Mouse (Mus musculus) MEL-GATA-1-ER (cell line): ENCODE results near the gene Krtap7-1.

Source experiments
- DNase-seq: peaks from one replicate; pipeline ENCODE4 v3.0.0-alpha.2; 2012; ENCODE audit warnings: low read depth; ENCODE audit errors: extremely low read depth

Krtap7-1 gene

DNA sequence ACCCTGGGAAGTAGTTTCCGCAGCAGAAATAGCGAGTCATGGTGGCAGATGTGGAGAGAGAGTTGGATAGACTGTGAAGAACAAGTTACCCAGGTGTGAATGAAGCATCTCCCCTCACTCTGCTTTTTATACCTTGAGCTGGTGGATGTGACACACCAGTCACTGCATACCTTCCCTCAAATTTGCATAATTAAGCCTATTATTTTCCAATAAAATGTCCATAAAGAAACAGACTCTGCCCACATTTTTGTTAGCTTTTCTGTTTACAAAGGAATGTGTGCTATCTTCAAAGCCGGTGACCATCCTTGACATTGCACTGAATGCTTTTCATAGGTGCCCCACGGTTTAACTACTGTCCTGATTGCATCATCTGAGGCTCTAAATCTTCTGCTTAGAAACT is at the start of gene Krtap7-1:
Gene Krtap7-1 (minus strand): TSS at position 101 of the 400 bp plus-strand sequence.
- no peak for DNase-seq

GRCm38 (mm10) chr16:89550298-89550697 is 42.2 kb upstream of the Krtap7-1 start:
- no peak for DNase-seq

- no peak for DNase-seq
Measured at GRCm38 (mm10) chr16:89538031-89538484, 29.9 kb upstream of the Krtap7-1 start.

GRCm38 (mm10) chr16:89537349-89537748 is 29.2 kb upstream of the Krtap7-1 start:
- no peak for DNase-seq

GRCm38 (mm10) chr16:89530547-89530946 is 22.4 kb upstream of the Krtap7-1 start:
- DNase-seq, result no peak

- DNase-seq, result no peak
Measured at GRCm38 (mm10) chr16:89529846-89530245, 21.7 kb upstream of the Krtap7-1 start.

- no peak for DNase-seq
Measured at GRCm38 (mm10) chr16:89528380-89528779, 20.3 kb upstream of the Krtap7-1 start.

GRCm38 (mm10) chr16:89520996-89521395 is 12.9 kb upstream of the Krtap7-1 start:
- no peak for DNase-seq

DNA sequence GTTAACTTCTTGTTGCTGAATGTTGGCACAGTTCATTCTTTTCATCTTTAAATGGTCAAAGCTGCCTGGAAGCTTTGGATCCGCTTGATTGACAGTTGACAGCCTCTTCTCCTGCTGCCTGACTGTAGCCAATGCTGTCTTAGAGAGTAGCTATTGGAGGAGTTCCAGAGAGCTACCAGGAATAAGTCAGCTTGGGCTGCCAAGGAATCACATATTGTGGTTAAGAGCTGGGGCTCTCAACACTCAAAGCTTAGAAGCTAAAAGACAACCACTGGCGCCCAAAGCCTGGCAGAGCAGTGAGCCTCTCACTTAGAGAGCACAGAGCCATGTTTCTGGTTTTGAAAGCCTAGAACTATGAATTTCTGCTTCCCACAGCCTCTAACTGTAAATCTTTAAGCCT is 12.4 kb upstream of the Krtap7-1 start:
- DNase-seq, result no peak

GRCm38 (mm10) chr16:89520091-89520490 is 12.0 kb upstream of the Krtap7-1 start:
- DNase-seq, result no peak

- no peak for DNase-seq
Measured at GRCm38 (mm10) chr16:89517635-89518034, 9.5 kb upstream of the Krtap7-1 start.

- no peak for DNase-seq
Measured at GRCm38 (mm10) chr16:89513431-89513830, 5.3 kb upstream of the Krtap7-1 start.

DNA sequence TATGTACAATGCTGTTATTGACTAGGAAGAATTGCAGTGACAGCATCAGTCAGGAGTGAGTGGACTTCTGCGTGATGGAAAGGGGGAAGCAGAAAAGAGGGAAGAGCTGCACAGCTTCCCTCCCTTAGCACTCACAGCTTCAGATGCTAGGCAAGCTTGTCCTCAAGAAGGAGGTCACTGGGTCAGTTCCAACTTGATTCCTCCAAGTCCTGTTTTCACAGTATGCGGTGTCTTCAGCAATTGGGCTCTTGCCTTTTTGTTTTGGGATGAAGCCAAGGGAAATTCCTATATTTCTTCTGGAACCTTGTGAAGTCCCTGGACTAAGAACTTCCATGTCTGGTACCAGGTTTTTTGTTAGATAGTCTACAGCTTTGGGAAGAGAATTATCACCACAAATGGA is 4.6 kb downstream of the Krtap7-1 start:
- no peak for DNase-seq

DNA sequence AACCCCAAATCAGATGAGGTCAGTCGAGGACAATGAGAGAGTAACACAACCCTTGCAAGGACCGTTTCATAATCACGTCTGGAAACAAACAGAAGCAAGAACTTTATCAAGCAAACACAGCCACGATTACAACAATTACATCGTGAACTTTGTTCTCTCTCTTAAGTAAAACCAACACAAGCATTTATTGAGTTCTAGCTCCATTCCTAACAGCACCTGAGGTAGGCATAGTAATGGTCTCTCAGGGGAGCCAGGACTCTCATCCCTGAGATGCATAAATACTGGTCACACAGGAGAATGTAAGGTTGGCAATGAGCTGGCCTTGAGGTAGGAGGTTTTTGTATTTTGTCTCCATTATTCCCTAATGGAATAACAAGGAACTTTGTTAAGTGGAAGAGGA is 6.3 kb downstream of the Krtap7-1 start:
- no peak for DNase-seq

DNA sequence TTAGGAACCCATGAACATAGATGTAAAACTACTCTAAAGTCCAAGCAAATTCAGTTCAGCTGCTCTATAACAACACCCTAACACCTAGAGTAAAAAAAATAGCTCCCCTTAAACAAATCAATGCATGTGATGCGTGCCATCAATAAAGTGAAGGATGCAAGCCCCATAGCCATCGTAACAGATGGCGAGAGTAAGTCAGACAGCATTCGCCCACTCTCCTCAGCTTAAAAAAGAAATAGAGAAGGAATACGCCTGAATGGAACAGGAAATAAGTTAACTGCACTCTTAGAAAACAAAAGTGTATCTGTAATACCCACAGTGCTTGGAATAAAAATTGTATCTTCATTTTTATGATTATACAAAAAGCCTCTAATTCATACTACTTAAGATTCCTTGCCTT is 11.1 kb downstream of the Krtap7-1 start:
- DNase-seq, result no peak

DNA sequence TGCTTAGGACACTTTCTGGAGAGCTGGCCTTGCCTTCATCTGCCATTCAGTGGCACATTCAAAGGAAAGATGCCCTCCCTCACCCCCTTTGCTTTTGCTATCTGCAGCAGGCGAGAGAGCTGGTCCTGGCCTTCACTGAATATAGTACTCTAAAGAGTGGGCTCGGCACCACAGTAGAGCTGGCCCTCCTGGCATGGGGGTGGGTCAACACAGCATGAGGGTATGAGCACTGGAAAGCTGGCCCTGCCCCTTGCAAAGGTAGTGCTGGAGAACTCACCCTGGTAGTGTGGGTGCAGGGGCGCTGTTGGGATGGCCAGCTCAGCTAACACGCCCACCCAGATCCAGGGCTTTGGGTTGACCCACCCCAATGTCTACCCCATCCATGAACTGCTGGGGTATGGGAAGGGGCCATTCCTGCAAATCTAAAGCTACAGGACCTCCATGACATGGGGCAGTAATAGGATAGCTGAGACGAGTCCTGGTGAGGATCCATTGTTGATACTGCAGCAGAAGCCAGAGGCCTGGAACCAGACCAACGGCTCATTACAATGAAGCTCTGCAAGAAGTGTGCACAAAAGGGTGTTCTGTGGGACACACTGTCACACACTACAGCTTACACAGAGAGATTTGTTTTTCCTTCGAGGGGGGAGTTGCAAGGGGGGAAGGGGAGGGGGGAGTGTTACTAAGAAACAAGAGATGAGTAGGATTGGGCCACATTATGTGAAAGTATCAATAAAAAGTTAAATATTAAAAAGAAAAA is 12.5 kb downstream of the Krtap7-1 start:
- DNase-seq, result no peak

DNA sequence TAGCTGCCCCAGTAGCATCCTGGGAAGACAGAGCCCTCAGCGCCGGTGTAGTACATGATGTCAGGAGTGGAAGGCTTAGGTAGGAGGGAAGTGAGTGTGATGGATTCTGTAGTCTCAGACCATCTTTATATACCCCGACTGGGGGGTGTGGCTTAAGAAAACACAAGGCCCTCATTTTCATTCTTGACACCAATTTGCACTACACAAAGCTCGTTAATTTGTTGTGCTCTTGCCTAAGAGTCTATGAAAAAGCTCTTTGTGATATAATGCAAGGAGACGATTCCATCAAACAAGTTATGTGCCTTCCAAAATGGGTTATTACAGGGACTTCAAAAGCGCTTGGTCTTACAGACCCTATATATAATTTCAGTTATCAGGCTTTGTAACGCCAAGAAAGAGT is 20.3 kb downstream of the Krtap7-1 start, which contains the start of gene Krtap8-1:
Gene Krtap8-1 (minus strand): TSS at position 101 of the 400 bp plus-strand sequence.
- DNase-seq, result no peak

- DNase-seq, result no peak
Measured at GRCm38 (mm10) chr16:89477679-89478314, 30.3 kb downstream of the Krtap7-1 start.

DNA sequence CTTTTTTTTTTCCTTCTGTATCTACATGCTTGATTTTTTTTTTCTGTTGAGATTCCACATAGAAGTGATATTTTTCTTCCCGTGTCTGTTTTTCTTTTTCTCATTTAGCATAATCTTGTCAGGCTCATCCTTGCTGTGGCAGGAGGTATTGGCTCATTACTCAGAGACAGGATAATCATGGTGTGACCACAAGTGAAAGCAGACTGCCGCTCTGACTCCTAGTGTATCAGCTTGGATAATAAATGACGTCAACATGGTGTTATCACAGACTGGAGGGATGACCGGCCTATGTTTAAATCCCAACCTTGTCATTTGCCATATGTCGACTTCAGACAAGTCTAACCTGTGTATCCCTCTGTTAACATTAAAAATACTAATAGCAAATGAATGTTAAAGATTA is 46.9 kb downstream of the Krtap7-1 start:
- no peak for DNase-seq
